8 mouse cellular contexts compared by ENCODE assay signal in the genomic region with DNA sequence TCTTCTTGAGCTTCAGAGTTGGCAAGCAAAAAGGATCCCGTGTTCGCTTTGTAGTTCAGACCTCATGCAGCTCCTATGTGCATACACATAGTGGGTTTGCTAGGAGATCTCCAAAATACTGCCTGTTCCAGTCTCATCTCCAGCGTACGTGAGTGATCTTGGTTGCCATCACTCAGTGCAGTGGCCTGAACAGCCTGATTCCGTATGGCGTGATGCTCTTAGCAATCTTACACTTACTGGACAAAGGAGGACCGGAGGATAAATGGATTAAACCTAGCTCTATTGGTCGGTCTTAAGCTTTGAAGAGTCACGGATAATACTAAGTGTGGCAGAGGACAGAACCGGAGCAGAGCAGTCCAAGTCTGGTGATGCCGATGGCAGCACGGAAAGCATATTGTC. TPM values are rescaled to one million over a fixed set of nuclear protein-coding genes. Genes with fewer than 3 reads are reported as not detected.
A peak's percentile ranks its signal among the peaks of the same experiment; 100 is the strongest.
DNase-seq lines count a peak whose midpoint lies in the region; ATAC-seq and TF ChIP-seq lines count a peak whose summit lies in the region.

No protein-coding gene starts in this region.

- ATAC-seq in embryonic facial prominence, embryonic 11.5 days (replicated peaks; ENCODE audit: insufficient number of reproducible peaks, low FRiP score, low TSS enrichment, low read depth): peak; percentile 73; the same call in 1 of the 2 replicates
- peak; percentile 66; the same call in 1 of the 2 replicates for ATAC-seq in midbrain, embryonic 16.5 days

- intact Hi-C loops in left cerebral cortex, adult 2 months (cut with DNase I): loop anchor here (5.0 kb wide), 2 partner anchors 403 to 468 kb away; no protein-coding TSS in a partner anchor

- no peak for TF ChIP-seq CTCF in left cerebral cortex, adult 2 months (IDR thresholded peaks at IDR 0.05)

- no peaks in the 10 kb centered on the region for H3K27me3 ChIP-seq in embryonic facial prominence, embryonic 11.5 days (ENCODE audit: control insufficient read depth, insufficient read depth, low read length)
- no peaks in the 10 kb centered on the region for H3K27me3 ChIP-seq in midbrain, embryonic 16.5 days (ENCODE audit: control insufficient read depth, insufficient read depth, low read depth, low read length)

- peak overlapping the region; percentile 84 for H3K4me2 ChIP-seq in embryonic facial prominence, embryonic 11.5 days (ENCODE audit: low read depth, low read length)
- H3K4me2 ChIP-seq in midbrain, embryonic 16.5 days (ENCODE audit: low read length): peak overlapping the region; percentile 93

- no peaks in the 10 kb centered on the region for H3K9me3 ChIP-seq in embryonic facial prominence, embryonic 11.5 days (replicated peaks; ENCODE audit: control insufficient read depth, low read length)
- H3K9me3 ChIP-seq in midbrain, embryonic 16.5 days (replicated peaks; ENCODE audit: control insufficient read depth, low read length, poor library complexity, severe bottlenecking): no peaks in the 10 kb centered on the region

- peaks cover 2% of the 10 kb centered on the region; the same call in 1 of the 2 replicates for H3K36me3 ChIP-seq in embryonic facial prominence, embryonic 11.5 days (replicated peaks; ENCODE audit: control insufficient read depth, insufficient read depth, low read depth, low read length)
- H3K36me3 ChIP-seq in midbrain, embryonic 16.5 days (ENCODE audit: control insufficient read depth, insufficient read depth, low read length): 0 out of 2 replicates have a peak, but pooled peaks cover 2% of the 10 kb centered on the region

- WGBS in embryonic facial prominence, embryonic 11.5 days: 13% methylated on average over 12 of the region's 12 CpGs
- 8% methylated on average over 12 of the region's 12 CpGs for WGBS in midbrain, embryonic 16.5 days

- no peak for DNase-seq in left cerebral cortex, adult 2 months (ENCODE audit: extremely low spot score in 1 of 2, low spot score in 2 of 2)
- no peak for DNase-seq in left cerebral cortex, adult 18-20 months (ENCODE audit: low spot score in 2 of 2)
- DNase-seq in embryonic facial prominence, embryonic 11.5 days (ENCODE audit: low spot score): no peak
- peak; percentile 2 for DNase-seq in hindlimb bud, embryonic 11.5 days (ENCODE audit: extremely low spot score, low read depth, low spot score)
- DNase-seq in layer of hippocampus, adult 9-11 months: no peak
- DNase-seq in natural killer cell, adult 2 months (ENCODE audit: low spot score in 2 of 2): no peak
- DNase-seq in adrenal gland, adult 2 months: no peak

- H3K4me3 ChIP-seq in left cerebral cortex, adult 2 months: peak overlapping the region; percentile 69
- H3K4me3 ChIP-seq in embryonic facial prominence, embryonic 11.5 days (ENCODE audit: low read depth, low read length): peak overlapping the region; percentile 64
- peak overlapping the region; percentile 84 for H3K4me3 ChIP-seq in midbrain, embryonic 16.5 days (ENCODE audit: low read depth, low read length)

- peak overlapping the region; percentile 82 for H3K9ac ChIP-seq in embryonic facial prominence, embryonic 11.5 days (replicated peaks; ENCODE audit: low read length)
- H3K9ac ChIP-seq in midbrain, embryonic 16.5 days (ENCODE audit: low read depth, low read length): peak overlapping the region; percentile 80

- peak overlapping the region; percentile 84 for H3K27ac ChIP-seq in left cerebral cortex, adult 2 months
- no peak overlapping the region for H3K27ac ChIP-seq in embryonic facial prominence, embryonic 11.5 days (replicated peaks; ENCODE audit: low read depth, low read length)
- peak overlapping the region; percentile 59 for H3K27ac ChIP-seq in midbrain, embryonic 16.5 days (ENCODE audit: low read length)

- no peaks in the 10 kb centered on the region for H3K4me1 ChIP-seq in embryonic facial prominence, embryonic 11.5 days (ENCODE audit: control insufficient read depth, insufficient read depth, low read length)
- peaks cover 7% of the 10 kb centered on the region for H3K4me1 ChIP-seq in midbrain, embryonic 16.5 days (ENCODE audit: control insufficient read depth, insufficient read depth, low read length)

RNA-seq across cellular contexts. Expression of gene Cln5, which starts 0.6 kb away (rescaled TPM):
- total RNA-seq in left cerebral cortex, adult 2 months (2021): 10 to 100 TPM in 1 of 2 experiments, 1 to 10 TPM in 1; 7.7 to 11.6 TPM
- 10 to 100 TPM; 11.1 to 12.3 TPM for total RNA-seq in left cerebral cortex, adult 18-20 months (2021)
- 31.8 and 34.3 TPM in 2 replicates for polyA plus RNA-seq in embryonic facial prominence, embryonic 11.5 days (2014; fragmentation: Nextera tagmentation; extraction: Ambion mirVana)
- polyA plus RNA-seq in midbrain, embryonic 16.5 days (2015; fragmentation: Nextera tagmentation; extraction: Ambion mirVana): 10.7 and 11.1 TPM in 2 replicates
- total RNA-seq in adrenal gland, adult 2 months (2021): 10 to 100 TPM; 33.0 to 35.2 TPM
- 38.2 and 38.7 TPM in 2 replicates for polyA plus RNA-seq in adrenal gland, adult 2 months (2012; rRNA removed)

RNA-seq across cellular contexts. Expression of gene Acod1, which starts 22.7 kb away (rescaled TPM):
- total RNA-seq in left cerebral cortex, adult 2 months (2021): not detected
- not detected for total RNA-seq in left cerebral cortex, adult 18-20 months (2021)
- polyA plus RNA-seq in embryonic facial prominence, embryonic 11.5 days (2014; fragmentation: Nextera tagmentation; extraction: Ambion mirVana): not detected in 2 replicates
- polyA plus RNA-seq in midbrain, embryonic 16.5 days (2015; fragmentation: Nextera tagmentation; extraction: Ambion mirVana): not detected in 2 replicates
- total RNA-seq in adrenal gland, adult 2 months (2021): not detected
- polyA plus RNA-seq in adrenal gland, adult 2 months (2012; rRNA removed): 0.06 TPM in 1 of 2 replicates, not detected in the other

RNA-seq across cellular contexts. Expression of gene Fbxl3, which starts 29.9 kb away (rescaled TPM):
- 100 to 1,000 TPM in 1 of 2 experiments, 10 to 100 TPM in 1; 99.8 to 105 TPM for total RNA-seq in left cerebral cortex, adult 2 months (2021)
- total RNA-seq in left cerebral cortex, adult 18-20 months (2021): 10 to 100 TPM; 95.1 to 97.8 TPM
- 24.8 and 27.2 TPM in 2 replicates for polyA plus RNA-seq in embryonic facial prominence, embryonic 11.5 days (2014; fragmentation: Nextera tagmentation; extraction: Ambion mirVana)
- 22.1 and 23.2 TPM in 2 replicates for polyA plus RNA-seq in midbrain, embryonic 16.5 days (2015; fragmentation: Nextera tagmentation; extraction: Ambion mirVana)
- total RNA-seq in adrenal gland, adult 2 months (2021): 10 to 100 TPM; 71.4 to 82.8 TPM
- polyA plus RNA-seq in adrenal gland, adult 2 months (2012; rRNA removed): 40.0 and 45.1 TPM in 2 replicates
